Mouse (Mus musculus) ES-E14 (cell line): ENCODE measurements around the gene Slc25a1.

Source experiments
- MAFK ChIP-seq: IDR thresholded peaks from 2 replicates; pipeline ENCODE4 v1.6.1; 2014; ENCODE audit warnings: mild to moderate bottlenecking, low read depth, low read length, inconsistent platforms; ENCODE audit not compliant: insufficient read depth
- ZC3H11A ChIP-seq: IDR thresholded peaks from 2 replicates; pipeline ENCODE4 v1.6.1; 2012; ENCODE audit warnings: low read depth, mild to moderate bottlenecking, inconsistent platforms, low read length, borderline replicate concordance

DNA sequence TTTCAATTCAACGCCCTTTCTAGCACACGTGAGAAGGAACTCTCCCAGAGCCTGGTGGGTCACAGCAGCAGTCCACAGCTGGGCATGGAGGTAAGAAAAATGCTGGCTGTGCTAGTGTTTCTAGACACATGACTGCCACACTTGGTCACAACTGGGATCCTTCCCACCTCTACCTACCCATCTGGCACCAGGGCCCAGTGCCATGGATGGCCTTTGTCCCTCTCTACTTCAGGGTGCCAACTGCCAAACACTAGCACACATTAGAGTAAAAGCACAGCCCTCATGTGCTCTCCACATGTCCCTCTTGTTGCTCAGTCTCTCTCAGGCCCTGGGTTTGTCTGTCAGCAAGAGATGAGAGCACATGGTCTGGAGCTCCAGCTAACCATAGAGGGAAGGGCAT, 1.6 kb upstream of the Slc25a1 start:
- no peak for TF ChIP-seq ZC3H11A
- TF ChIP-seq MAFK: no peak
